Mouse (Mus musculus): Measurements from ENCODE around the gene Scn8a.

The Scn8a gene

DNA sequence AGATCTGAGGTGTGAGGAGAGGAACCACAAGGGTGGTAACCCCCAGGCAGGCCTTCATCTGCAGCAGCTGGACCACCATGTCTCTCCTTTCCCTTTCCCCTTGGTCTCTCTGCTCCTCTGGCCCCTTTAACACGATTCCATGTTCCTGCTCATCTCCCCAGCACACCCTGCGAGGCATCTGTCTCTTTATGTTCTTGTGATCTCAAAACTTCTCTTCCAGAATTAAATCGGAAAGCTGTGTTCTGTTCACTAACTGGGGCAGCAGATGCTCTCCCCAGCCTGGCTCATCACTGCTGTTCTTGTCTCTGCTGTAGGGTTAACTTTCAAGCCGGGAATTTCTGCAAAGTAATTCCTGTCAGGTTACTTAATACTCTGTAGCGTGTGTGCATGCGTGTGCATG lies 91.3 kb downstream of the Scn8a start:
- no peak for DNase-seq (ENCODE audit: low read depth)

DNA sequence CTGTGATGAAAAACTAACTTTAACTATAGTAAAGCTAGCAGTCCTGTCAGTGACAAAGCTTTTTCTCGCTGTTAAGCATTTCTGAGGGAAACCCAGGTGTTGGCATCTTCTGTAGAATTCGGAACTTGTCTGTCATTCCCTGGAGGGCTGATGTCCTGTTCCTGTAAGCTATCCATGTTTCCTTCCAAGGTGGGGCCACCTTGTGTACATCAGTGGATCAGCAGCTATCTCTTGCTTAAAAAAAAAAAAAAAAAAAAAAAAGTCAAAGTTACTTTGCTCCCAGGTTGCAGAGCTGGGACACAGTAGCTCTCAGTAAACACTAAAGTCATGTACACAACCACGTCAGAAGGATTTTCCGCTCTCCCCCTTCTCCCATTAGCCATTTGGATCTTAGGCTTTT lies 91.9 kb downstream of the Scn8a start:
- peak; percentile 14 for DNase-seq (ENCODE audit: low read depth)

DNA sequence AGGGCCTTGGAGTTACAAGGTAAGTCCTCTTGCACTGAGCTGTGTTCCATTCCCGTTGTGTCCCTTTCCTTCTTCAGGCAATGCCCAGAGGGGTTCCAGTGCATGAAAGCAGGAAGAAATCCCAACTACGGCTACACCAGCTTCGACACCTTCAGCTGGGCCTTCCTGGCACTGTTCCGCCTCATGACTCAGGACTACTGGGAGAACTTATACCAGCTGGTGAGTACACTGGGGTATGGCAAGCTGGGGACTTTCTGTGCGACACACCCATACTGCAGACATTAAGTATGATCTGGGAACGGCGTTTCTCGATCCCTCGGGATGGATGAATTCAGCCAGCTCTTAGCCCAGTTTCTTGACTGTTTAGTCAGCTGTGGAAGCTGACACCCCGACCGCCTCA lies 101.8 kb downstream of the Scn8a start:
- peak; percentile 15 for DNase-seq (ENCODE audit: low read depth)

DNA sequence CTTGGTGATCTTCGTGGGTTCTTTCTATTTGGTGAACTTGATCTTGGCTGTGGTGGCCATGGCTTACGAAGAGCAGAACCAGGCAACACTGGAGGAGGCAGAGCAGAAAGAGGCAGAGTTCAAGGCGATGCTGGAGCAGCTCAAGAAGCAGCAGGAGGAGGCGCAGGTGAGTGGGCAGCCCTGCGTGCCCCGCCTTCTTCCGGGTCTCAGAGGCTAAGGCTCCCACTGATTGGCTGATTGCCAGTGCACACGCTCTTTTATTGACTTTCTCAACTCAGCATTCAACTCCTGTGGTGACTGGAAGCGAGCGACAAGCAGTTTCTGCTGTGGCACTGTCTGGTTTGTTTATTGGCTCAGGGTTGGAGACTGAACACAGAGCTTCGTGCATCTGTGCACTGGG lies 103.1 kb downstream of the Scn8a start:
- no peak for DNase-seq (ENCODE audit: low read depth)

DNA sequence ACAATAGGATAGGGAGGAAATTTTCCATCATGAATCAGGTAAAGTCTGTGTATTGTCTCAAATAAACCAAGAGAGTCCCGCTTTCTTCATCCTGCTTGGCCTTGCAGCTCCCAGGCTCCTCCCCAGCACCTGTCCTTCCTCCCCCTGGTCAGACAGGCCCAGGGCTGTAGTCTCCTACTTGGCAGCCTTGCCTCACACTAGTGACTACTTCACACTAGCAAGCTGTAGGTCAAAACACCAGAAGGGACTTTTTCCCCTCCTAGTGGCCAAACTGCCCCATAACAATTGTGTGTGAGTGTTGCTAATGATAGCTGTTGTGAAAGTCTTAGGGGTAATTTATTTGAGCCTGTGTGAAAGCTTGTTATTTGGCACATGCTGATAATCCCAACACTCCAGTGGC lies 105.0 kb downstream of the Scn8a start:
- peak; percentile 56 for DNase-seq (ENCODE audit: low read depth)

DNA sequence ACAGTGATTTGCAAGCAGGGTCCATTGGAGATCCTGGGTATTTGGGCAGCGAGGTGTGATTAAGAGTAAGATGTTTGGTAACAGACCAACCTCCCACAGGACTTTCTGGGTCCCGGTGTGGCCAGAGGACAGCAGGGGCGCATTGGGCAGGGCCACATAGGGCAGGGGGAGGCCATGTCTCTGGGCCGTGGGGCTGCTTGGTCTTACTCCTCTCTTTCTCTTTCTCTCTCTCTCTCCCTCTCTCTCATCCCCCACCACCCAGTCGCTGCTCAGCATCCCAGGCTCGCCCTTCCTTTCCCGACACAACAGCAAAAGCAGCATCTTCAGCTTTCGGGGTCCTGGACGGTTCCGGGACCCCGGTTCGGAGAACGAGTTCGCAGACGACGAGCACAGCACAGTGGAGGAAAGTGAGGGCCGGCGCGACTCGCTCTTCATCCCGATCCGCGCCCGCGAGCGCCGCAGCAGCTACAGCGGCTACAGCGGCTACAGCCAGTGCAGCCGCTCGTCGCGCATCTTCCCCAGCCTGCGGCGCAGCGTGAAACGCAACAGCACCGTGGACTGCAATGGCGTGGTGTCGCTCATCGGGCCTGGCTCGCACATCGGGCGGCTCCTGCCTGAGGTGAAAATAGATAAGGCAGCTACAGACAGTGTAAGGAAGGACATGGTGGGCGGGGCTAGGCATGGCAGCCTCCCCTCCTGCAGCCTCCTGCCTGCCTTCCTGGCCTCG lies 113.9 kb downstream of the Scn8a start:
- no peak for DNase-seq (ENCODE audit: low read depth)

- DNase-seq (ENCODE audit: low read depth), result no peak
These were observed 114.7 kb downstream of the Scn8a start for GRCm38 (mm10) chr15:100984154-100984893.

DNA sequence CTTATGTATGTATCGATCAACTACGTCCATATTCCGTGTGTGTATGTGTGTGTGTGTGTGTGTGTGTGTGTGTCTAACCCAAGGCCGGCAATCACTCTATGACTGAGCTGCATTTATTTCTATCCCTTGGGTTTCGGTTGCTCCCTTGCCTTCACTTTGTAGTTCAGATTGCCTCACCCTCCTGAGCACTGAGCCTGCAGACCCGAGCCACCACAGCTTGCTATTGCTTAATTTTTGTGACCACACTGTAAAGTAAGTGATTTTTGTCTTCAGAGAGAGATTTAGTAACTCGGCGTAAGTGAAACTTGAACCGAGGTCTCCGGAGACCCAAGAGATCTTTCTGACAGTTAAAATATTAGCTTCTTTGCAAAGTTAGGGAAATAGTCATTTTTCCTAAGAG lies 116.8 kb downstream of the Scn8a start:
- DNase-seq (ENCODE audit: low read depth), result no peak

- DNase-seq (ENCODE audit: low read depth), result no peak
These were observed 117.4 kb downstream of the Scn8a start for GRCm38 (mm10) chr15:100987031-100987430.

GRCm38 (mm10) chr15:100990283-100990682 lies 120.6 kb downstream of the Scn8a start:
- no peak for DNase-seq (ENCODE audit: low read depth)

DNA sequence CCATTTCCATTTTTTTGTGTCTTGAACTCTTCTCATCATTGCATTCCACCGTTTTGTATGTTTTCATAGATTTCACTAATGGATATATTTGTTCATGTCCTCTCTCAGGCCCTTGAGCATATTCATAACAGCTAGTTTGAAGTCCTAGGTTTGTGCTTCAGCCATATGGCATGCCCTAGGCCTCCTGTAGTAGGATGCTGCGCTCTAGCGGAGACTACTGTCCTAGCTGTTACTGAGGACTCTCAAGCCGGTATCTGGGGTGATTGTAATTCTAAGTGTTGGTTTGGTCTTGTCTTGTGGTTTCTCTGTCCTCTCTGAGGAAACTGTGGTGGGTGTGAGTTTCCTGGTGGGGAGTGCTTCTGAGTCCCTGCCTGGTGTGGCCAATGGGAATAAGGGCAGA lies 127.4 kb downstream of the Scn8a start:
- DNase-seq (ENCODE audit: low read depth), result peak; percentile 63

DNA sequence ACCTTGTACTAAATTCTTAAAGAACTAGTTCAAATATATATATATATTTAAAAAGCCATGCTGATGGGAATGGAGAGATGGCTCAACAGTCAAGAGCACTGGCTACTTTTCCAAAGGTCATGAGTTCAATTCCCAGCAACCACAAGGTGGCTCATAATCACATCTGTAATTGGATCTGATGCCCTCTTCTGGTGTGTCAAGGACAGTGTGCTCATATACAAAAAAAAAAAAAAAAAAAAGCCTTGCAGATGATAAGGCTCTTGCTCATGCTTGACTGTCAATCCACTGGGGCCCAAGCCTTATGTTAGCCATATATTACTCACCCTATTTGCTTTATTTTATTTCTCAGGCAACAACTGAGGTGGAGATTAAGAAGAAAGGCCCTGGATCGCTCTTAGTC lies 132.0 kb downstream of the Scn8a start:
- DNase-seq (ENCODE audit: low read depth), result no peak

DNA sequence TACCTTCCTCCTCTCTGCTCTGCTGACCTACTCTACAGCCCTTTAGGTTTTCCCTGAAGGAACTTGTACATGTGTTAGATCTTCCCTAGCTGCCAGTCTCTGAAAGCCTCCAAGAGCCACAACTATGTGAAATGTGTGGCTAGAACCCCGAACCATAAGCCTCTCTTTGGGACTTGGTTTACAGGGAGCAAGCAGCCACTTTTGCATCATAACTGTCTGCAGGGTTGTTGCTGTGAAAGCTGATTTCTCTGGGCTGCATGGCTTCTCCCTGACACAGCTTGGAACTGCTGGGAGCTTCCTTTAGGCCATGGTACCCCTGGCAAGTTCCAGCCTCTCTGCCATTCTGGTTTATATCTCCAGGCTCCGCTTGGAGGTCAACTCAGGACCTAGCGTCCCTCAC lies 132.8 kb downstream of the Scn8a start:
- DNase-seq (ENCODE audit: low read depth), result no peak

- DNase-seq (ENCODE audit: low read depth), result no peak
These were observed 134.9 kb downstream of the Scn8a start for GRCm38 (mm10) chr15:101004538-101004937.

DNA sequence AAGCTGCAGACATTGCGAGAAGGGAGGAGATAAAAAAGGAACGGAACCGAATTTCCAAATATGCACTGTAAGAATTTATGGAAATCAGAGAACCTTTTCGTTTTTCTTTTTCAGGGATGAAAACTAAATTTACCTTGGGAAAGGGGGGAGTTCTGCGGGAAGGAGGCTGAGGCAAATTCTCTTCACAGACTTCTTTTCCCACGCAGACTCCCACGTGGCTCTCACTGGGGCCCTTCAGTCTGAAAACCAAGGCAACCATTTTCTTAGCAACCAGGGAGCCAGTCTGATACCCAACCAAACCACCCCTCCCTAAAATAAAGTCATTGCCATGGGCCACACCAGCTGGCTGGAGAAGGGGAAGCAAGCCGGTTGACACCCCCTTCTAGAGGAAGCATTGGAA lies 136.1 kb downstream of the Scn8a start:
- DNase-seq (ENCODE audit: low read depth), result no peak

- peak; percentile 46 for DNase-seq (ENCODE audit: low read depth)
These were observed 136.8 kb downstream of the Scn8a start for GRCm38 (mm10) chr15:101006251-101007040.

- DNase-seq (ENCODE audit: low read depth), result no peak
These were observed 137.6 kb downstream of the Scn8a start for GRCm38 (mm10) chr15:101007236-101007635.

GRCm38 (mm10) chr15:101008386-101009010 lies 138.8 kb downstream of the Scn8a start:
- peak; percentile 29 for DNase-seq (ENCODE audit: low read depth)

DNA sequence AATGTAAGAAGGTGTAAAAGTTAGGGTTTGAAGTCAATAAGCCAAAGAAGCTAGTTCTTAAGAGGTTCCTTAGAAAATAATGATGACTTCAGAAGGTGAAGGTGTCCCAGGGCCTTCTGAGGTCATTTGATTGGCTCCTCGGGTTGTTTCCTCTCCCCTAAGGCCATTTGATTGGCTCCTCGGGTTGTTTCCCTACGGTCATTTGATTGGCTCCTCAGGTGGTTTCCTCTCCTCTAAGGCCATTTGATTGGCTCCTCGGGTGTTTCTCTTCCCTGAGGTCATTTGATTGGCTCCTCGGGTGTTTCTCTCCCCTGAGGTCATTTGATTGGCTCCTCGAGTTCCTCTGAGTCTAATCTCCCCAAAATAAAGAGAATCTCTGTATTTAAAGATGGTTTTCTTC lies 141.7 kb downstream of the Scn8a start:
- DNase-seq (ENCODE audit: low read depth), result no peak

DNA sequence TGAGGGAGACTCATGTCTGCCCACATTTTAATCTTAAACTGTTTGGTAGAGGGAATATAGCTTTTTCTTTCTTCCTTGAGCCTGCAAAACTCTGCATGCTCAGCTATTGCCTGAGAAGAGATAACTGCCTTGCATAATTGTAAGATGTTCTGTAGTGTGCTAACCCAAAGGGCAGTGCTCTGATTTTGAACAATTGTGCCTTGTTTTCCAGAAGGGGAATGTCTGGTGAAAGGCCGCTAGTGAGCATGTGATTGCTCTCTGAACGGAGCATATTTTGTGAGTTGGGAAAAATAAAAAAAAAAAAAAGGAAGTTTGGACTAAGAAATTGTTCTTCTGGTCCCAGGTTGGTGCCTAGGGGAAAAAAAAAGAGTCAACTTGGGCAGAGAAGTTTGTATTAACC lies 159.3 kb downstream of the Scn8a start:
- DNase-seq (ENCODE audit: low read depth), result no peak

GRCm38 (mm10) chr15:101039651-101040050 lies 170.0 kb downstream of the Scn8a start:
- DNase-seq (ENCODE audit: low read depth), result no peak

DNA sequence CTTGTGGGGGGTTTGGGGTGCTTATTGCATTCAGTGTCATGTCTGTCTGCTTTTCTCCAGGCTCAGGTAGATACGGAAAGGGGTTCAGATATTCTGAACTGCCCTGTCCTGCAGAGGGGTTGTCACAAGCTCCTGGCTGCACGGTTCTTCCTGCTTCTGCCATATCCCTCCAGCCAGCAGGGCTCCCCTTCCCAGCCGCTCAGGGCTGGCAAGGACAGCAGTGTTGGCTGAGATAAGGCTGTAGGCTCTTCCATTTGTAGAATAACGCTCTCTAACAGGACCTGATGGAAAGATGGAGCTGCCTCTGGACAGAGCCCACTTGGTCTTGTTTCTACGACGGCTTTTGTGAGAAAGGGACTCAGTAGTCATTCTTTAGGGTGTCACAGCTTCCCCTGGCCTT lies 172.3 kb downstream of the Scn8a start:
- DNase-seq (ENCODE audit: low read depth), result no peak
